Mouse (Mus musculus): ENCODE results near the gene Trpc7.
A peak's percentile ranks its signal among the peaks of the same experiment; 100 is the strongest.

Trpc7 gene

DNA sequence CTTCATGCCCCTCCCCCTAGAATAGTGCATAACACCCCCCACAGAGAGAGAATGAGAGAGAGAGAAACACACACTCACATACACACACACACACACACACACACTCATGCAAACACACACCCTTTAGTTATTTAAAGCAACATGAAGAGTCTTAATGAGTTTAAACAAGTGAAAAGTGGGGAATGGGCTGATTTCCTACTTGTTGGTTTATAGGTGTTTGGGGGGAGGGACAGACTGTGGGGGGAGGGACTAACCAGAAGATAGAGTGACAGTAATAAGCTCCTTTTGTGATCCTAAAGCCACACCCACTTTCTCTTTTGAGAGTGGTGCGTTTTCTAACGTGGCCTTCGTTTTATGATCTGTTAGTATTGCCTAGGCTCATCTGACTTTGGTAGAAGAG lies at the start of gene Trpc7:
Trpc7 (minus strand) TSS at position 101 of the 400 bp plus-strand sequence.
- no peak for DNase-seq (ENCODE audit: low read depth in 2 of 2, low spot score in 2 of 2)

DNA sequence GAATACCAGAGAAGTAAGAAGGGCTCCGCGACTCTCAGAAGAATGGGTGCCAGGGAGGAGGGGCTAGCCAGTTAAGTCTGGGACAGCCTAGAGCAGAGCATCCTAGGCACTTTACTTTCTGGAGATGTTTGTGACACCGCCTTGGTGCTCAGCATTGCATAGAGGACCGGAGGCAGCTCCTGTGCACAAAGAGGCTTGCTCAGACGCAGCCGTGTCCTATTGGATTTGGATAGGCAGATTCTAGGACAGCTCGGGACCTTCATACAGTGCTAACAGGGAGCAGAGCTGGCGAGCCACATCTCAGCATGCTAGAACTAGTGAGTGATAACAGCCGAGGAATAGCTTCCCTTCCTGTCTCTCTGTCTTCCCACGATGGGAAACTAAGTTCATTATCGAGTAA lies 43.5 kb upstream of the Trpc7 start:
- no peak for DNase-seq (ENCODE audit: low read depth in 2 of 2, low spot score in 2 of 2)

DNA sequence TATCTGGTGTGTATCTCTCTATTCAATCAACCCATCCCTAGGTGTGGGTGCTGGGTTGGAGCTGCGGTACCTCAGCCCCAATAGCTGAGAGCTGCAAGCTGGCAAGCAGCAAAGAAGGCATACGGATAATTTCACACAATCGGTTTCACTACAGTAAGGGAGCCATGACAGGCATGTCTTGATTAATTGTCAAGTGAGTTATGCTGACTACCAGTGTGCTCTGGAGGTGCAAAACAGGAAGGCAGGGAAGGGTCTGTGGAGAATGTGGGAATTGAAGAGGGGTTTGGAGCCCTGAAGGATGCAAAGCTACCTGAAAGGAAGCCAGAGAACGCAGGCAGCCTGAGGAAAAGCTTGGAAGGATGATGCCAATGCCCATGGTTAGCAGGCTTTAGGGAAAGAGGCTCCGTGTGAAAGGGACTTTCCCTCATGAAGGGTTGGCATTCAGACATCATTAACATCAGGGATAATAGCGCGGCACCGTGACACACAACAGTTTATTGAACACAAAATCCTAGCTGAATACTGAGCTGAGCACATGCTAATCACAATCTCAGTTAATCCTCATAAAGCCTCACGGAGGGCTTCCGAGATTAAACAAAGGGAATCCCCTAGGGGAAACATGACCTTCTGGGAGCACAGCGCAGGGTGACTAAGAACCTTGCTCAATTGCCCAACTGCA lies 38.2 kb upstream of the Trpc7 start:
- DNase-seq (ENCODE audit: low read depth in 2 of 2, low spot score in 2 of 2) = no peak

DNA sequence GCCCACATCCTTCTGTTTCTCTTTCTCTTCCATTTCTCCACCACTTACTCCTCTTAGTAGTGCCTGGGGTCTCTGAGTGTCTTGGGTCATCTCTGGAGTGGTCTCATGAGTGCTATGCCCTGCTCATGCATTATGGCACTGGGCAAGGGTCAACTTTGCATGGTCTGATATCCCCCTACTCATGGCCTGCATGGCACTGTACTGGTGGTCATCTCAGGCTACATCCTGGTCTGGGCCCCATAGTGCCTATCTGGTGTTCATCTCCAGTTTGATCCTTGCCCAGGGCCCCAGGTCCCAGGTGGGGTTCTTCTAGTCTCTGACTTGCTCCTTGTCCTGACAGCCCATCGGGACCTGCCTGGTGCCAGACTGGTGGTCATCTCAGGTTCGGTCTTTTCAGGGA lies 34.6 kb upstream of the Trpc7 start:
- no peak for DNase-seq (ENCODE audit: low read depth in 2 of 2, low spot score in 2 of 2)

DNA sequence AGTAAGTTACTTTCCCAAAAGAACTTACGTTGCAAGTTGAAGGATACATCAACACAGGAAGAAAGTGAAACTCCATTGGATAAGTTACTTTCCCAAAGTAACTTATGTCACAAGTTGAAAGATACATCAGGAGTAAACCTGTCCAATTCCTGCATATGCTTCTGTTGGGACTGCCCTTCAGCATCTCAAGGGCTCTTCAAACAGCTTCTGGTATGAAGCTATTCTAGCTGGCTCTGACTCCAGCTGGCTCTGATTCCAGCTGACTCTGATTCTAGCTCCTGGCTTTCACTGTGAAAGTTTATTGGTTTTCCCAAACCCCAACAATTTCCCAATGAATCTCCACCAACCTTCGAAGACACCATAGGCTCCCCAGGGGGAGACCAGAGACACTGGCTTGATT lies 27.2 kb upstream of the Trpc7 start:
- DNase-seq (ENCODE audit: low read depth in 2 of 2, low spot score in 2 of 2) = no peak

DNA sequence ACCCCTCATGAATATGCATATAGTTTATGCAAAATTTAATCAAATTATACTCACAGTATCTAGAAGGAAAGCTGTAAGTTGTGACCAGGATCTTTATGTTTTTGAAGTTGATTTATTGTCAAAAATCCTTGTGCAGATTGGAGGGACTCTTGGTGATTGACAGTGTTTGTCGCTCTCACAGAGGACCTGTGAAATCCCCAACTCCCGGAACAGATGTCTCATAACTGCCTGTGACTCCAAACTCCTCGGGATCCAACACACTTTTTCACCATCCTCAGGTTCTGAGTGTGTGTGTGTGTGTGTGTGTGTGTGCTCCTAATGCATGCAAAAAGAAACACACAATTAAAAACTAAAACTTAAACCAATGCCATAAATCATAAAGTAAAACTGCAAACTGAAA lies 25.5 kb upstream of the Trpc7 start:
- DNase-seq (ENCODE audit: low read depth in 2 of 2, low spot score in 2 of 2) = no peak

DNA sequence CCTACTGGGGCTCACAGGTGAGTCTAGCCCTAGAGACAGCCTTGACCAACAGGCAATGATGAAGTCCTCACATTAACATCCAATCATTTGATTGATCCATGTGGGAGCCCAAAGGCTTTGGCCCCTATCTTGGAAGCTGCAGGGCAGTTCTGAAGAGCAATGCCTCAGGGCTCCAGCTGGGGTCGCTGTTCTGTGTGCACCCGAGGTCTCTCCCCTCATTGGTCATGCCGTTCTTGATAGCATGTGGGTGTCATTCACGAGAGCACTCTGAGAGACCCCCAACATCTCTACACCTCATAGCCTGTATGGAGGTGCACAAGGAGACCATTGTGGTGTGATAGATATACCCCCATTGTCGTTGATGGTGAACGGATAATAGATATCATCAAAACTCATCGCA lies 18.9 kb upstream of the Trpc7 start:
- no peak for DNase-seq (ENCODE audit: low read depth in 2 of 2, low spot score in 2 of 2)

DNA sequence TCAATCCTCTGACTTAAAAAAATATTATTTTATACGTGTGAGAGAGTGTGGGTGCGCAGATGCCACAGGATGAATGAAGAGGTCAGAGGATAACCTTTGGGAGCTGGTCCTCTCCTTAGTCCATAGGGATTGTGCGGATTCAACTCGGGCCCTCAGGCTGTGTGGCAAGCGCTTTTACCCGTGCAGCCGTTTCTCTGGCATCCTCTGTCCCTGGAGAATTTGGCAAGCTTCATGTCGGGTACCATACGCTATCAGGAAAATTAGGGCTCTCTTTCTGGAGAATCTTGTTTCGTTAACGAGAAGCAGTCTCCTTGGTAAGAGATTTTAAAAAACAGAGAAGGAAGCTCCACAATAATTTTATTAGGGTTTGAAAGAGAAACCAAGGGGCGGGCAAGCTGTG lies 15.3 kb upstream of the Trpc7 start:
- DNase-seq (ENCODE audit: low read depth in 2 of 2, low spot score in 2 of 2) = no peak

DNA sequence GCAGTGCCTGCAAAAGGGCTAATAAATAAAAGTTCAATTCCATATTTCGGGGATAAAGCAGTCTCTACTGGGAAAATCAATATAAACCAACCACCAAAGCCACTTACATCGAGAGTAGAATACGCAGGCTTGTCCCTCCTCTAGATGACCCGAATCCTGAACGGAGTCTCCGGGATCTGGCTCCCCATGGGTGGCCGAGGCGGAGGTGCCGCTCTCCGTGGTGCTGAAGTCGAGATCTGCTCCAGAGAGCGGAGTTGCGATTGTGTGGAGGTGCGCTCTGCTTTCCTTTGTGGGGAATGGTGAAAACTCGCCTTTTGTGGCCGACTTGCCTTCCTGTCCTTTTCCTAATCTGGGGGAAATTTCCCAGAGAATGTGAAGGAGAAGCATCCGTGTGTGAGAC lies 407 bp downstream of the Trpc7 start:
- no peak for DNase-seq (ENCODE audit: low read depth in 2 of 2, low spot score in 2 of 2)

DNA sequence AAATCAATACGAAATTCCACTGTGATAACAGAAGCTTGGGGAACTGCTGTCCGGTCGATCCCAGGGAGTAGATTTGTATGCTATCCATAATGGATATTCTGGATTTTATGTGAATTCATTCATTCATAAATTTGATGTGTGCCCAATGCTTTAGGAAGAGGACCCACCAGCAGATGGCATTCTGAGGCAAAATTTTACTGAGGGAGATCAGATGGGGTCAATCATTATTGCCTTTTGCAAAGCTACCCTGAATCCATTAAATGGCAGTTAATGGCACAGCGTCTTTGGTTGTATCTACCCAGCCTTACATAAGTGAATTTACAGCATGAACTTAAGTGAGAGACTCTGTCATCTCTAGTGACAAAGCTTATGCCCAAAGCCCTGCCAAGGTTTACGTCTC lies 1.2 kb downstream of the Trpc7 start:
- DNase-seq (ENCODE audit: low read depth in 2 of 2, low spot score in 2 of 2) = no peak

DNA sequence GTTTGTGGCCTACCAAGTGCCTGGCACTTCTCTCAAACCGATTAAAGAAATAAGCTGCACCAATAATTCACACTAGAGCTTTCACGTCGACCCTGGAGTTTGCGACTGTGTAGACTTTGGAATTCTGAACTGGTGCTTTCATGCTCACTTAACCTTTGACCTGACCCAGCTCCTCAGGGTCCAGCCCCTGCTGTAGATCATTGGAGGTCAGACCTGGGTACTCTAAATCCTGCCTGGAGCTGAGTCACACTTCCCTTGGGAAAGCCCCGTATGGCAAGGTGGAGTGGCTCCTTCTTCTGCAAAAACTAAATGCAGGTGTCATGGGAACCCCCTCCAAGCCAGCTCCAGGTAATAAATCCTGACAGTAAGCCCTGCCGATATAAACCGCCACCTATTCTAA lies 5.9 kb downstream of the Trpc7 start:
- no peak for DNase-seq (ENCODE audit: low read depth in 2 of 2, low spot score in 2 of 2)

DNA sequence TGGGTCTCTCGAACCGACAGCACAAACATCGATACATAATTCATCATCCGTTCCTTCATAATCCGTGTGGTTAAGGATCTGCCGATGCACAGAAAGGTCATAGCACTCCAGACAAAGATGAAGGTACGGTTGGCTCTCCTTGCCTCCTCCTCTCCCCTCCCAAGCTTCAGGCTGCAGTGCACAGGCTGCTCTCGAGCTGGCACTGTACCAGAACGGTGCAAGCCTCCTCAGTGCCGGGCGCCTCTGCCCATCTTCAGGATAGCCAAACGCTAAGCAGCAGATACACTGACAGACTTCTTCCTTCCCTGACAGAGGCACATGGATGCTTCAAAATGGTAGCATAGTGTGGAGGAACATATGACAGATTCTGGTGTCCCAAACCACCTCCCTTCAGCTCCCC lies 12.9 kb downstream of the Trpc7 start:
- no peak for DNase-seq (ENCODE audit: low read depth in 2 of 2, low spot score in 2 of 2)

DNA sequence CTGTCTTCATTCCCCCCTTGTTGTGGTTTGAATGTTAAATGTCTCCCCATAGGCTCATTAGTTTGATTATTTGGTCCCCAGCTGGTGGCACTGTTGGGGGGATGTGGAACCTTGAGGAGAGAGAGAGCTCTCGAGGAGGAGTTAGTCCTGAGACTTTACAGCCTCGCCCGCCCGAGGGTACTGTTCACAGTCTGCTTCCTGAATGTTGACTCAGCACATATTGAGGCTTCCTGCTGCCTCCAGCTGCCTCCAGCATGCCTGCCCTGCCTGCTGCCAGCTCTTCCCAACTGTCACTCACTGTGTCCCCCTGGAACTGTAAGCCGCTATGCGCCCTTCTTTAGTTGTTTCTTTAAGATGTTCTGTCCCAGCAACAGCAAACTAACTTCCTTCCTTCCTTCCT lies 31.2 kb downstream of the Trpc7 start:
- DNase-seq (ENCODE audit: low read depth in 2 of 2, low spot score in 2 of 2) = no peak

DNA sequence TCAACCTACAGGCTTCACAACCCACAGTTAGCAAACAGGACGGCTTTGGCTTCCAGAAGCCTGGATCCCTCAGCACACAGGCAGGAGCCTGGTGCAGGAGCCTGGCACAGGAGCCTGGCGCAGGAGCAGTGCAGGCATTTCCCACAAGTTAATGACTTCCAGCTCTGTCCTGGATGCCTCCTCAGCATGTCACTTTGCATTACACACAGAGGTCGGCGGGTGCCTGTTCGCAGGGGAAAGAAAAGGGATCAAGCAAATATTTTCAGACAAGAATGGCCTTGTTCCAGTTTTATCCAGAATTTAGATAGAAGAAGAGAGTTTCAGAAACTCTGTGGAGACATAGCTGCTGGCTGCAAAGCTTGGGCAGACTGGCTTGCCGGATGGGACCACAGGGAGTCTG lies 33.8 kb downstream of the Trpc7 start:
- no peak for DNase-seq (ENCODE audit: low read depth in 2 of 2, low spot score in 2 of 2)

DNA sequence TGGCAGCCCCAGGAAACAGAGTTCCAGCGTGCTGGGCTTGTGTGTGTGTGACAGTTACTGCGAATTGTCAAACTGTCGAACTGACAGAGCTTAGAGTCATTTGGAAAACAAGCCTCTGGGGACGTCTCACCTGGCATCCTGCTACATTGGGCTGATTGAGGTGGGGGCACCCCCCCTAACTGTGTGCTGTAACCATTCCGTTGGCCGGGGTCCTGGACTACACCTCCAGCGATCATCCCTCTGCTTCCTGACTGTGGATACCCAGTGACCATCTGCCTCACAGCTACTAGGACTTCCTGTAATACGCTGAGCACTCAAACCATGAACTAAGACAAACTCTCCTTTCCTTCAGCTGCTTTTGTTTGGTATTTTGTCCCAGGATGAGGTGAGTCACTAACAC lies 41.3 kb downstream of the Trpc7 start:
- no peak for DNase-seq (ENCODE audit: low read depth in 2 of 2, low spot score in 2 of 2)

DNA sequence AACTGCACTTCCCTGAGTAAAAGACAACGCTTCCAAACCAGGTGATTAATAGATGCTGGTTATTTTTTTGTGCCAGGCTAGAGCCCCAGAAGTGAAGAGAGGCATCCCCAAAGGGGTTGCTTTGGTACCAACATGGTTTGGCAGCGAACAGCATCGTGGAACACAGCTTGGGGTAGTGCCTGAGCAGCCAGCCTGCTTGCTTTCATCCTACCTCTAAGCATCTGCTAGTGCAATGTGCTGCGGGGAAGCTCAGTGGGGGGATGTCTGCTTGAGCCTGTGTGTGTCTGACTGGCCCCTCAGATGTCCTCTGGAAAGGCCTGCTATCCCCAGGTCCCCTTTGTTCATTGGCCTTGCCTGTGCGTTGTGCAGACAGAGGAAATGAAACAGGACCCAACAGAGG lies 42.4 kb downstream of the Trpc7 start:
- DNase-seq (ENCODE audit: low read depth in 2 of 2, low spot score in 2 of 2) = no peak

DNA sequence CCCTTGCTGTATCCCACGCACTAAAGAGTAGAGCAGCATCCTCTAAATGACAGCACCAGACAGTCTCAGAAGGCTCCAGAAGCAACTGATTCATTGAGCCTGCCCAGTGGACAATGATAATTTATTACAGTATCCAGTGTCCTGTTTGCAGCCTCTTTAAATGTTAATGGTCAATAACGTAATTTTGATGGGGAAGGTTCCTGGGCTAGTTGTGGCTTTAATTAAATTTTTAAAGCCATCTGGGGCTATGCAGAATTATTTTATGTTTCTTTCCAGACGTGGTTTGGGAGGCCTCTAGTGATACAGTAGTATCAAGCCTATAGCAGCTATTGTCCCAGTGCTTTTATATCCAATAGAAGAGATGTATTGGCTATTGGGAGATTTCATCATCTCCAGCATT lies 49.9 kb downstream of the Trpc7 start:
- DNase-seq (ENCODE audit: low read depth in 2 of 2, low spot score in 2 of 2) = no peak

DNA sequence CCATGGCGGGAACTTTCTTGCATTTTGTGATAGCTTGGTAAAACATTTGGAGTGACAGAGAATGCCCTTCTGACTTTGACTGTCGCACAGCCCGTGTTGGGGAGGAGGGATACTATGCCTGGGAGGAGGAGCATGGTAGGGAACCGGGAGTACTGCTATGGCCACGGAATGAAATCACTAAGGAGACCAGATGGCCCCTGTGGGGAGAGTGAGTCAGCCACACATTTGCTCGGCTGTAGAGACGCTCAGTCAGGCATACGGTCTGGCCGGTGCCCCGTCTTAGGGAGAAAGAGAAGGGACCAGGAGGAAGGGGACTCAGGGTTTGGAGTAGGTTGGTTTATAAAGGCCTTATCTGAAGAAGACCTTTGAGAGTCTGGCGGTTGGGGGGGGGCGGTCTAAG lies 80.3 kb downstream of the Trpc7 start:
- no peak for DNase-seq (ENCODE audit: low read depth in 2 of 2, low spot score in 2 of 2)

DNA sequence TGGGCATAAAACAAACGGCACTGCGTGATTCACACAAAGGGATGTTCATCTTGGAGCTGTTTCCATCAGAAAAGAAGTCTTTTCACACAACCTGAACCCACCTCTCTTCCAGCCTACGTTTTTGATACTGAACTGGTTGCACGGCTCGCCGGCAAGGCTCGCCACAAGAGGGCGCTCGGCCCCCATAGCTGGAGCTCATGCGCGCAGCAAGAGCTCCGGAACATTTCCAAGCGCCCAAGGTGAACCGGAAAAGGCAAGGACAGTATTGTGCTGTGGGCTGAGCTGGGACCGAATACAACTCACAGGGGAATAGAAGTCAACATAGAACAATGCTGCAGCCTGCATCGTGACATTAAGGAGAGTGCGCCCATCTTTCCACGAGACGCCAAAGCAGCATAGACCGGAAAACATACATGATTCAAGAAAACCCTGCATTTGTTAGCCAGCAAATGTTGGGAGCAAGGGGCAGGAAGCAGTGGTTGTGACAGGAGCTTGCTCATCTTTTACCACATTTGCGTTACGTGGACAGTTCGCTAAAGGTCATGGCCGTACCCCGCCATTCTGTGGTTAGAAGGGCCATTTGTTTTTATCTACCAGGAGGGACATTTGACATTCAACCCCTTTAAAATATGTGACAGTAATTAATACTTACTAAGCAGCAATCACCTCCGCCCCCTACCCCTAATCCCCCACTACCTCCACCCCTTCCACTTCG lies 88.9 kb downstream of the Trpc7 start:
- DNase-seq (ENCODE audit: low read depth in 2 of 2, low spot score in 2 of 2) = peak; percentile 46 to 60

DNA sequence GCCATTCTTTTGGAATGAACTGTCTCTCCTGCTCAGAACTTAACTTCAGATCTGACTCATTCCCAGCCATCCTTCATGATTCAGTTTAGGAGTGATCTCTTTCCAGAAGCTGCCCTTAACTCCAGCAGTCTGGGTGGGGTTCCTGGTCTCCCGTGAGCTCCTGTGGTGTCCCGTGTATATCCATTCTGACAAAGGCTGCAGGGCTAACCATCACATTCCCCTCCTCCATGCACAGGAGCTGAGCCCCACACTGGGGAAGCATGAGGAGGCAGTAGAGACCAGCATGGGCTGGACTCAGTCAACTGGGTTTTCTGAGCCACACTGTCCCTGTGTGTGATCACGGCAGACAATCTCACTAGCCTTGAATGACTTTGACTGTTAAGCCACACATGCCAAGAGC lies 90.7 kb downstream of the Trpc7 start:
- no peak for DNase-seq (ENCODE audit: low read depth in 2 of 2, low spot score in 2 of 2)

DNA sequence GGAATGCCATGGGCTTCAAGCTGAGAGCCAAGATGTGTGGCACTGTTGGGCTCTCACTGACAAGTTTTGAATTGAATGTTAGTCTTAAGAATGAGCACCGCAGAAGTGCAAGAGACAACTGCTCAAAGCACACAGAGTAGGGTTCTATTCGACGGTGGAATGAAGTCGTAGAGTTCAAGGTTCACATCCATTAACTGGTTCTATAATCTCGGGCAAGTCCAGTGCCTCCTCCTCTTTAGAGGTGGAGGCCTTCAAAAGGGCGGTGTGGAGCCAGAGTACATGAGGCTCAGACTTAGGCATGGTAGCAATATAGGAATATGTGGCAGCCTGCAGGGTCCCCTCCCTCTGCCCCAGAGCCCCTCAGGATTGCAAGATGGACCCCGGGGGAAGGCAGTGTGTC lies 98.3 kb downstream of the Trpc7 start:
- no peak for DNase-seq (ENCODE audit: low read depth in 2 of 2, low spot score in 2 of 2)

DNA sequence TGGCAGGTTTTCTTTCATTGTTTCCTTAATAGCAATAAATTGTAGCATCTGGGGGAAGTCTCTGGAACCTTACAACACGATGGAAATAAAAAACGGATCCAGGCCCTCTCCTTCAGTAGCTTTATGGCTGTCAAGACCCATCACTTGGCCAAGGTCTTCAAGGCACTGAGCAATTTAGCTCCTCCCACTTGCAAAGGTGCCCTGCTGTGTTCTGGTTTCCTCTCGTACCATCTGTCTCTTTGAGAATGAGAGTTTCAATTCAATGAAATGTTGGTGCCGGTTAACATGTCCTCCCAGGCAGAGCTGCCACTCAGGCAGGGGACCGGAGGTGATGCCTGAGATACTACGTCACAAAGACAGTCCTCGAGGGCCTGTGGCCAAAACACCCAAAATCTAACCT lies 100.3 kb downstream of the Trpc7 start:
- no peak for DNase-seq (ENCODE audit: low read depth in 2 of 2, low spot score in 2 of 2)

DNA sequence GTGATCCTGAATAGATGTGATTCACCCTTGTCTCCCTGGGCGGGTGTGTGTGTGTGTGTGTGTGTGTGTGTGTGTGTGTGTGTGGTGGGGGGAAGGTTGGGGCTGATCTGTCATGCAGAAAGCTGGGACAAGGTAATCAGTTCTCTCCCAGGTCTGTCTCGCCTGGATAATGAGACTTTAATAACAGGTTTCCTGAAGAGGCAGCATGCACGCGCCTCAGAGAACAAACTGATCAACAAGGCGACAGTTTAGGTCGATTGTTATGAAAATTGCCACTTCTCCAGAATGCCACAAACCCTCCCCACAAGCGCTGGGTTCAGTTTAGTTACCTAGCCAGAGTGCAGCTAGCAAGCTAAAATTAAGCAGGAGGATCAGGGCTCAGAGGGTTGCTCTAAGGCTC lies 101.4 kb downstream of the Trpc7 start:
- no peak for DNase-seq (ENCODE audit: low read depth in 2 of 2, low spot score in 2 of 2)

All from CD8-positive naive resting alpha-beta T cell, adult 2 months (primary cell).